Mouse (Mus musculus): ENCODE data around the gene Pole4. TPM values are rescaled to one million over a fixed set of nuclear protein-coding genes. Genes with fewer than 3 reads are reported as not detected.

Pole4 gene
- total RNA-seq (2015; ENCODE audit: low replicate concordance) (14.7 and 19.5 TPM in 2 replicates), total RNA-seq (2017; ENCODE audit: low replicate concordance) (16.3 and 28.5 TPM in 2 replicates)

DNA sequence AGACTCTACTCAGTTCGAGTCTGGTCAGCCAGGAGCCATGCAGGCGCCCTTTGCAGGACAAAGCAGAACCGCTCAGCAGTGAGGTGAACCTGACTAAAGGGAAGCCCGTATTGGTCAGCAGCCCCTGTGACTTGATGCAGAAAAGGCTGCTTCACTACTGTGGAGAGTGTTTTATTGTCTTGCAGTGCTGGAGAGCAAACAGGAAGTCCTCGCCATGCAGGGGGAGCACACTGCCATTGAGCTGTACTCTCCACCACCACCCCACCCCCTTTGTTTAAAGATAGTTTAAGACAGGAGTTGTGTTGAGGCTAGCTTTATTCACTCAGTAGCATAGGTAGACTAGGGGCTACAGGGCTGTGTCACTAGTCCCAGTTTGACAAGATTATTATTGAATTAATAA lies at the start of gene Pole4:
Gene Pole4 (minus strand): TSS at position 145 of the 400 bp plus-strand sequence.
- ATAC-seq (replicated peaks; ENCODE audit: low FRiP score, poor library complexity, severe bottlenecking): no peak

DNA sequence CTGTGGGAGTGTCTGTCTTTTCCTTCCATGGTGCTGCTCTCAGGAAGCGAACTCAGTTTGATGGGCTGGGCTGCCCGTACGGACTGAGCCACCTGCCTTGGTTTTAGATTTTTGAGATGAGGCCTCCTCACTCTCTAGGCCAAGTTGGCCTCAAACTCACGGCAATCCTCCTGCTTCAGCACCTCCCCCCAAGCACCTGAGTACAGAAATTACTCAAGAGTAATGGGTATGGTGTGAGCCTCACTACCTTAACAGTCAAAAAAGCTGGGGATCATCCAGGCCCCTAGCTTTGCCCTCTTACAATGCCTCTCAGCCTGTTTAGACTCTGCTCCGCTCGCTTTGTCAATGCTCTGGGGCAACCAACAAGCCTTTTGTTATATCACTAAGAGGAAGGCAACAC lies 49.6 kb upstream of the Pole4 start:
- ATAC-seq (replicated peaks; ENCODE audit: low FRiP score, poor library complexity, severe bottlenecking): no peak

DNA sequence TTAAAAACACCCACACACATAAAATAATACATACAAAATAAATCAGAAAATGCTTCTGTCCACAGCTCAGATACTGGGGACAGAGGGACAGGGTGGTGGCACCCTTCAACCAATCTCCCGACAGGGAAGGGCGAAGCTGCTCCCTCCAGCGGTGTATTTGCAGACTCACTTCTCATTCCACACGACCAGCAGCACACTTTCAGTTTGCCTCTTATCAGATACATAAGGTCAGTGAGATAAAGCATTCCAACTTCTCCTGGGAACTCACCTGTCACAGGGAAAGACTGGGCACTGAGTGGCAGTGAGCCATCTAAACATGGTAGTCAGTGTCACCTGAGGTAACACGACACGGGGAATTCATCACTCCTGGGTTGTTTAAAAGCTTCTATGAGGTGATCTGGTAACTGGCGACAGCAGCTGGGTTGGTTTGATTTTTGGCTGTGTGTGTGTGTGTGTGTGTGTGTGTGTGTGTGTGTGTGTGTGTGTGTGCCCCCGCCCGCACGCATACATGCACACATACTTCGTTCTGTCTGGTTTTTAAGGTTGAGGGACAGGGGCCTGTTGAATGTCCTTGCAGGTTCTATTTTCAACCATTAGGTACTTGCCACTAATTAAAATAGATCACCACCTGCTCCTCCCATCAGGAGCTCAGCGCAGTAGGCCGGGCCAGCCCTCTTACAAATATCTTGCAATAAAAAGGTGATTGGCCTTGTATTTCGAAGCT lies 48.6 kb upstream of the Pole4 start:
- ATAC-seq (replicated peaks; ENCODE audit: low FRiP score, poor library complexity, severe bottlenecking): no peak

DNA sequence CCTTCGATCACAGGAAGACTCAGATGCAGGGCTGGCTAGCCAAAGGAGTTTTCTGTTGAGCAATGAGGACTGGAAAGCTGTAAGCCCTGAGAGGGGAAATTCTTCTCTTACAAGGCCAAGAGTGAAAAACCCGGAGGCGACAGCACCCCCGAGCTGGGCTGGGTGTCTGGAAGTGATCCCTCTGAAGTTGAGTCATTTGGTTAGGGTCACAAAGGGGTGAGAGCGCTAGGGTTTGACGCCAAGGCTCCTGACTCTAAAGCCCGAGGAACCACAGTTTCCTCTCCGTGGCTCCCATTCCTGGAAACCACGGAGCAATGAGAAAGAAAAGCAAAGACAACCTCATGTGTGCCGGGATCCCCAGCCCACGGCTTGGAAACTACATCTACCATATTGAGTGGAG lies 47.9 kb upstream of the Pole4 start:
- ATAC-seq (replicated peaks; ENCODE audit: low FRiP score, poor library complexity, severe bottlenecking): no peak

- ATAC-seq (replicated peaks; ENCODE audit: low FRiP score, poor library complexity, severe bottlenecking): no peak
These were observed 46.6 kb upstream of the Pole4 start for GRCm38 (mm10) chr6:82751791-82752190.

DNA sequence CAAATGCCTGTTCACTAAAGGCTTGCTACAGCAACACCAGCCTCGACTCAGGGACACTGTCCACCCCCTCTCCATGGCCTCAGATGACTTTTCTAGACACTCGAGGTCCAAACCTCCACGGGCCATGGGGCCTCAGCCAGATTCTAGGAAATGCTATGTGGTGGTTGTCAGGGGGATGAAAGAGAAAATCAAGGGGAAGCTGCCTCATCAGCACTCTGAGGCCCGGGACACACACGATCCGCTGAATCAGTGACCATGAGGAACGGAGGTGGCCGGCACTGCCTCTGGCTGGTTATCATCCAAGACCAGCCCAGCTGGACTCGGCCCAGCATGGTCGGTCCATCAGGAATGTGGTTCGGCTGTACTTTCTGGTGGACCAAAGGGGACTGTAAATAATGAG lies 45.9 kb upstream of the Pole4 start:
- ATAC-seq (replicated peaks; ENCODE audit: low FRiP score, poor library complexity, severe bottlenecking): no peak

DNA sequence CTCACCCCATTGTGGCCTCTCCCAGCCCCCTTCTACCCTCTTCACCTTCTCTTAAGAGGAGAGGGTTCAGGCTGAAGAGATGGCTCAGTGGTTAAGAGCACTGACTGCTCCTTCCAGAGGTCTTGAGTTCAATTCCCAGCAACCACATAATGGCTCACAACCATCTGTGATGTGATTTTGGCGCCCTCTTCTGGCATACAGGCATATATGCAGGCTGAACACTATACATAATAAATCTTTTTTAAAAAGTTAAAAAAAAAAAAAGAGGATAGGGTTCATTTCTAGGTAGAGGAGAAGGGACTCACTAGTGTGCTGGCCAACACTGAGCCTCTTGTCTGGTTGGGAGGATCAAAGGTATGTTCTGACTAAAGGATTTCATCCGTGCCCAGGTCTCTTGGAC lies 44.9 kb upstream of the Pole4 start:
- no peak for ATAC-seq (replicated peaks; ENCODE audit: low FRiP score, poor library complexity, severe bottlenecking)

GRCm38 (mm10) chr6:82748106-82748672 lies 43.0 kb upstream of the Pole4 start:
- no peak for ATAC-seq (replicated peaks; ENCODE audit: low FRiP score, poor library complexity, severe bottlenecking)

DNA sequence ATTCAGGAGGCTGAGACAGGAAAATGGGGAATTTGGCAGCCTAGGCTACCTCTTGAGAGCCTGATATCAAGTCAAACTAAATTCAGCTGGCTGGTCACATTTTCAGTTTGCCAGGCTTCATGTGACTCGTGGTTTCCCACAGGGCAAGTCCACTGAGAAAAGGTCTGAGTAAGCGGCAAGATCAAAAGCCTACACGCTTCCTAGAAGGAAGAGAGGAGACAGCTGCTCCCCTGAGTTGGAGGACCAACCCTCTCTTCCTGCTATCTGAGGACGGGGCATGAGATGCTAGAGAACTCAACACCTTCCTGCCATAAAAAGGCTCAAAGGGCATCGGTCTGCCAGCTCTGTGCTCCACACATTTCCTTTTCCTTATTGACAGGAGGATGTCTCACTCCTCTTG lies 41.9 kb upstream of the Pole4 start:
- no peak for ATAC-seq (replicated peaks; ENCODE audit: low FRiP score, poor library complexity, severe bottlenecking)

DNA sequence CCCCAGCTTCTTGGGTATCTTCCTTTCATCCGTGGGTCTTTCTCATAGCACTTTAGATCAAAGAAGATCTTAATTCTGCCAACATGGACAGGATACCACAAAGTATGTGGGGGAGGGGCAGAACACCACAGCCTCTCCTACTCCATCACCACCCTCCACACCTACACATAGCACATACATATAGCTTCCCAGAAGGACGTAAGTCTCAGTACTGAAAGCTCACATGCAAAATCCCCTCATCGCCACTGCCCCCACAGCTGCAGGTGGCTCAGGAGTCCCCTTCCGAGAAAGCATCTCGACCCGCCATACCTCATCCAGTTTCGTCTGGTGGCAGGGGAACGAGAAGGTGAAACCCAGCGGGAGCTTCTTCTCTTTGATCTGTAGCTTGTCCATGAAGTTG lies 39.4 kb upstream of the Pole4 start:
- ATAC-seq (replicated peaks; ENCODE audit: low FRiP score, poor library complexity, severe bottlenecking): no peak

DNA sequence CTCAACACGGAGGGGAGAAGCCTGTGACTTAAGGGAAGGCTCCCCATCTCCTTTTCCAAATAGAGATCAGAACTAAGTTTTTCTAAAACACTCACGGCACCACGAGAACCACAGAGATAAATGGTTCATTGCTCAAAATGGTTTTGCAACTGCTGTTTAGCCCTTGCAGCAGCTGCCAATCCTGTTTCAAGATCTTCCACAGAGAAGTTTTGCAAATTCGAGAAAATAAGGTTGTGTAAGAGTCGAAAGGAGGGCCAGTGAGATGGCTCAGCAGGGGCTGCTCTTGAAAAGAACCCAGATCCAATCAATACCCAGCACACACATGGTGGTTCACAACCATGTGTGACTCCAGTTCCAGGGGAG lies 36.3 kb upstream of the Pole4 start:
- ATAC-seq (replicated peaks; ENCODE audit: low FRiP score, poor library complexity, severe bottlenecking): no peak

GRCm38 (mm10) chr6:82740868-82741517 lies 35.8 kb upstream of the Pole4 start:
- no peak for ATAC-seq (replicated peaks; ENCODE audit: low FRiP score, poor library complexity, severe bottlenecking)

DNA sequence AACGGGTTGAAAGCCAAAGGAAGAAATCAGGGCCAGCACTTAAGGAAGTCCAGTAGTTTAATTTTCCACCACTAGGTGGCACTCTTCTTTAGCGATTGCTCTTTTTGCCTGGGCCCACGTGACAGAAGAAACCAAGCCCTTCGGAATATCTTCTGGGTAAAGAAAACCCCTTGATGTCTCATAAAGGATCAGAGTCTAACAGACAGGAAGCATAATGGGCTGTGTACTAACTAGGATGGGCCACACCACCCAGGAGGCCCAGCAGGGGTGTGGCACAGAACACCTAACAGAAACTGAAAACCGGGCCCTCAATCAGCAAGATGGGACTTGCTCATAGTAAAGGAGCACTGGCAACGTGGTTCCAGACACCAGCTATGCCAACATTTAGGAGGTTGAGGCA lies 35.1 kb upstream of the Pole4 start:
- ATAC-seq (replicated peaks; ENCODE audit: low FRiP score, poor library complexity, severe bottlenecking): peak; percentile 60; the same call in 1 of the 2 replicates

GRCm38 (mm10) chr6:82737634-82738540 lies 32.7 kb upstream of the Pole4 start:
- ATAC-seq (replicated peaks; ENCODE audit: low FRiP score, poor library complexity, severe bottlenecking): no peak

DNA sequence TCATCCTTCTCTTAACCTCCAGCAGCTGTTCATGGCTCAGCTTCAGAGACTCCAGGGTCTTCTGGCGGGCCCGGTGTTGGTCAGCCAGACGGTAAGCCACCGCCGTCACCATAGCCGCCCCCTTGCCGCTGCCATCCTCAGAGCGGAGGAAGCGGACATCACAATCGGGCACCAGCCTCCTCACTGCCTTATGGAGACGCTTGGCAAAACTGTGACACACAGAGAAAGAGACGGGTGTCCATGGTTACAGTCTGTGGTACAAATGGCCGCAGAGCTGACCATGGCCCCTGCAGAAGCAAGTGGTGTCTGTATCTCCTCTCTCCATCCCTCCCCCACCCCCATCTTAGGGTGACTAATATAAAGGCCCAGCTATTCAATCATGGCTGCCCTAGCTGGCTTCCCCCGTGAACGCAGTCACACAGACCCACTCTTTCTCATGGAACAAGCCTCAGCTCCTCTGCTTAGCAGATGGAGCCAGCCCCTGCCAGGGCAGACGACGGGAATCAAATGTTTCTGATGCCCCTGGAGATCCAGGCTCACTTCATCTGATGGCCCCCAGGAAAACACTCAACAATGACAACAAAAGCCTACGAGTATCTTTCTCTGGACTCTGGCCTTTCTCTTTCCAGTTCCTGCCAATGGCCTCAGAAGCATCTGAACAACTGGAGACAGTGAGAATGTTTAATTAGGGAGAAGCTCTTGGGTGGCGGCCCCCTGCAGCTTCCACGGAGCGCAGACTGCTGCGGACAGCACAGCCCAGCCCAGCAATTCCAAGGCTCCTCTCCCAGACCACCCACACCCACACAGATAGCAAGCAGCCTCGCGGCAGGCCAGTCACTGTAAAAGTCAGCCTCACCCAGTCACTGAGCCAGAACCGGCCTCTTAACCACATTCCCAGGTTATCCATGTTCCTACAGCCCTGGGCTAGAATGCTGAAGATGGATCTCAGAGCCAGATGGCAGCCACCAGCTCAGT lies 31.7 kb upstream of the Pole4 start:
- ATAC-seq (replicated peaks; ENCODE audit: low FRiP score, poor library complexity, severe bottlenecking): no peak

- no peak for ATAC-seq (replicated peaks; ENCODE audit: low FRiP score, poor library complexity, severe bottlenecking)
These were observed 30.2 kb upstream of the Pole4 start for GRCm38 (mm10) chr6:82735347-82735746.

- ATAC-seq (replicated peaks; ENCODE audit: low FRiP score, poor library complexity, severe bottlenecking): no peak
These were observed 23.5 kb upstream of the Pole4 start for GRCm38 (mm10) chr6:82728635-82729034.

DNA sequence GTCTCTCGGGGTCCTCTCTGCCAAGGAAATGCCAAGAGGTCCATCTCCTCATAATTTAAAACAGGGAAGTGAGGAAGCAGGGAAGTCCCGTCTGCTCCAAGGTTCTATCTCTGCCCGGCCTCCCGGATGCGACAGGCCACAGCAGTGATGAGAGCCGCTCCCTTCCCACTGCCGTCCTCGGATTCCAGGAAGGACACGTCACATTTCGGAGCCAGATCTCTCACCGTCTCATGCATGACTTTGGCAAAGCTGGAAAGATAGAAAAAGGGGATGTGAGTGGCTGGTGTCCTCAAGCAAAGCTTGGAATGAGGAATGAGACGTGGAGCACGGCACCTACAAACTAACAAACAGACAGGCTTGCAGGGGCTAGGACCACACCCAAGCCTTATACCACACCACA lies 22.0 kb upstream of the Pole4 start:
- no peak for ATAC-seq (replicated peaks; ENCODE audit: low FRiP score, poor library complexity, severe bottlenecking)

DNA sequence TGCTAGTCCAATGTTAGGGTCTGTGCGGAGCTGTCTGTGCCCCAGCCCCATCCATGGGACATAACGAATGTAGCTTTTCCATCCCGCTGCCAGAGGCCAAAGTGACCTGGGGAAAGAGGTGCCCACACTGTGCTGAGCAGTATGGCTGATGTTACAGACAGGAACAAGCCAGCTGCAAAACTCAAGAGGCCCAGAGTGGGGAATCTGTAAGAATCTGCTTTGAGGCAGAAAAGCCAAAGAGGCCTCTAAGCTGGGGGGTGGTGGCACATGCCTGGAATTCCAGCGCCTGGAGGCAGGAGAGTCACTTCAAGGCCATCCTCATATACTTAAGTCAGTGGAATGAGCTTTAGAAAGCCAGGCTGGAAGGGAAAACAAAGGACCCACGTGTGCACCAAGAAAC lies 18.2 kb upstream of the Pole4 start:
- ATAC-seq (replicated peaks; ENCODE audit: low FRiP score, poor library complexity, severe bottlenecking): no peak
